Mouse (Mus musculus): ENCODE results near the gene Asb2. TPM values are rescaled to one million over a fixed set of nuclear protein-coding genes. Genes with fewer than 3 reads are reported as not detected.

Asb2 gene
- polyA plus RNA-seq (2015; fragmentation: Nextera tagmentation; extraction: Ambion mirVana), result 1.3 and 1.8 TPM in 2 replicates

DNA sequence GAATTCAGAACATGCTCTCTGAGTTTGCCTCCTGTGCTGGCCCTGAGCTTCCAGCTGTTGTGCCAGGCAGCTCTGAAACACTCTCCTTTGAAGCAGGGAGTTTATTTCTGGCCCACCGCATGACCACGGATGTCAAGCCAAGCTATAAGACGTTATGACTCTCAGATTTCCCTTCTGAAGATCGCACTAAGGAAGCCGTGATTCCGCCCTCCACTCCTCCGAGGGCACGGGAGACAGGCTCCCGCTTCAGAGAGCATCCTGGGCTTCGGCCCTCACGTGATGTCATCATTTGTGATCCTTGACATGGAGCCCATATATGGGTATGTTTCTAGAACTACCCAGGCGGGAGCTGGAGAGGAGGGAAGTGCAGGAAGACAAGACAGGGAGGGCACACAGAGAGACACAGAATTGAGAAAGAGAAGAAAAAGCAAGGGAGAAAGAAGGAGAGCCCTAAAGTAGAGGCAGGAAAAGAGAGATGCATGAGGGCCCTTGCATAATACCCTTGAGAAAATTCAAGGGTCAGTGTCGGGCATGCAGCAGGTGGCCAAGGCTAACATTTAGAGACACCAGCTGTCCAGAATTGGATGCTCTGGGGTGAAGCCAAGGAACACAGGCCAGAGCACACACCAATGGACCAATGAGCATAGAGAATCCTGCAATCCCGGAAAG lies at the start of gene Asb2:
Asb2 (minus strand) TSS at position 256 of the 669 bp plus-strand sequence.
- H3K4me3 ChIP-seq (replicated peaks; ENCODE audit: low read depth, low read length), result no peak within 1 kb of the TSS
- 39% methylated on average over 14 of the region's 14 CpGs for WGBS
- no peak within 1 kb of the TSS for H3K9ac ChIP-seq (ENCODE audit: low read depth, low read length)
- H3K4me1 ChIP-seq (replicated peaks; ENCODE audit: insufficient read depth, low read length), result no peaks in the 10 kb centered on the region
- no peak within 1 kb of the TSS for H3K27ac ChIP-seq
- ATAC-seq (replicated peaks; ENCODE audit: low FRiP score, low read depth) (no peak), DNase-seq (ENCODE audit: low spot score) (peak; percentile 35)
- H3K36me3 ChIP-seq (ENCODE audit: insufficient read depth, low read length), result no peaks in the 10 kb centered on the region
- no peak for TF ChIP-seq CTCF (IDR thresholded peaks at IDR 0.05; ENCODE audit: low read depth)
- H3K9me3 ChIP-seq (replicated peaks; ENCODE audit: low read length), result no peaks in the 10 kb centered on the region
- H3K27me3 ChIP-seq (ENCODE audit: insufficient read depth, low read length), result no peaks in the 10 kb centered on the region
- no peak within 1 kb of the TSS for H3K4me2 ChIP-seq (ENCODE audit: low read length)

DNA sequence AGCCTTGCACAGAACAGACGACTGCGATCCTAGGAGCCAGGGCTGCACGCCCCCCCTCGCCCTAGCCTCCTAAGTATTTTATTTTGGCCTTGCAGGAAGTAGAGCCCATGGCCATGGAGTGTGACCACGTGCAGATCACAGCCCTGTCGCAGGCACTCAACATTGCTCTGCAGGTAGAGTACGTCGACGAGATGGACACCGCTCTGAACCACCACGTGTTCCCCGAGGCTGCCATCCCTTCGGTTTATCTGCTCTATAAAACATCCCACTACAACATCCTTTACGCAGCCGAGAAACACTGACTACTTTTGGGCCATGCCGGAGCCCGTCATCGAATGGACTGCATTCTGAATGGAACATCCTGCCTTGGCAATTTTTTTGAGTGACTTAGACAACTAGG lies 48.3 kb upstream of the Asb2 start:
- WGBS, result 82% methylated on average over 18 of the region's 18 CpGs
- TF ChIP-seq CTCF (IDR thresholded peaks at IDR 0.05; ENCODE audit: low read depth), result no peak

DNA sequence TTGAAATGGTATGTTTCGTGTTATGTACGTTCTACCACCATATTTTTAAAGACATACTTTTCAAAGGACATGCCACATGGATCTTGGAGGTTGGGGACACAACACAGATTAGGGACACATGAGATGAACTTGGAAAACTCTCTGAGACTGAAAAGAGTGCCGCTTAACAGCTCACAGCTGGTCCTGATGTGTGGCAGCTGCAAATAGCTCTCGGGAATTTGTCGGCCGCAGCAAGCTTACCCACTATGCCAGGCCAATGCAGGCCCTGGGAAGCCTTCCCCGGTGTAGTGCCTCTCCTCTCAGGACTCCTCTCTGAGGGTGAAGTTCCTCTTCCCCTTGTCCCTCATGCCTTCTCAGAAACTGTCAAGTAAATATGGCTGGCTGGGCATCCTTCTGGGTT lies 41.0 kb upstream of the Asb2 start:
- H3K4me3 ChIP-seq (replicated peaks; ENCODE audit: low read depth, low read length), result no peak overlapping the region
- no peaks in the 10 kb centered on the region for H3K4me1 ChIP-seq (replicated peaks; ENCODE audit: insufficient read depth, low read length)
- no peak overlapping the region for H3K4me2 ChIP-seq (ENCODE audit: low read length)
- H3K27ac ChIP-seq, result no peak overlapping the region
- H3K36me3 ChIP-seq (ENCODE audit: insufficient read depth, low read length), result no peaks in the 10 kb centered on the region
- no peak for TF ChIP-seq CTCF (IDR thresholded peaks at IDR 0.05; ENCODE audit: low read depth)
- no peaks in the 10 kb centered on the region for H3K9me3 ChIP-seq (replicated peaks; ENCODE audit: low read length)
- H3K9ac ChIP-seq (ENCODE audit: low read depth, low read length), result no peak overlapping the region
- DNase-seq (ENCODE audit: low spot score) (no peak), ATAC-seq (replicated peaks; ENCODE audit: low FRiP score, low read depth) (no peak)
- H3K27me3 ChIP-seq (ENCODE audit: insufficient read depth, low read length), result no peaks in the 10 kb centered on the region
- WGBS, result 70% methylated on average over 7 of the region's 7 CpGs

More for the DNA sequence above, 48.3 kb upstream of the Asb2 start:
- no peaks in the 10 kb centered on the region for H3K27me3 ChIP-seq (ENCODE audit: insufficient read depth, low read length)
- DNase-seq (ENCODE audit: low spot score) (no peak), ATAC-seq (replicated peaks; ENCODE audit: low FRiP score, low read depth) (no peak)
- no peaks in the 10 kb centered on the region for H3K9me3 ChIP-seq (replicated peaks; ENCODE audit: low read length)
- no peak overlapping the region for H3K4me2 ChIP-seq (ENCODE audit: low read length)
- H3K36me3 ChIP-seq (ENCODE audit: insufficient read depth, low read length), result peaks cover 42% of the 10 kb centered on the region
- H3K9ac ChIP-seq (ENCODE audit: low read depth, low read length), result no peak overlapping the region
- H3K27ac ChIP-seq, result no peak overlapping the region
- no peaks in the 10 kb centered on the region for H3K4me1 ChIP-seq (replicated peaks; ENCODE audit: insufficient read depth, low read length)
- H3K4me3 ChIP-seq (replicated peaks; ENCODE audit: low read depth, low read length), result no peak overlapping the region

DNA sequence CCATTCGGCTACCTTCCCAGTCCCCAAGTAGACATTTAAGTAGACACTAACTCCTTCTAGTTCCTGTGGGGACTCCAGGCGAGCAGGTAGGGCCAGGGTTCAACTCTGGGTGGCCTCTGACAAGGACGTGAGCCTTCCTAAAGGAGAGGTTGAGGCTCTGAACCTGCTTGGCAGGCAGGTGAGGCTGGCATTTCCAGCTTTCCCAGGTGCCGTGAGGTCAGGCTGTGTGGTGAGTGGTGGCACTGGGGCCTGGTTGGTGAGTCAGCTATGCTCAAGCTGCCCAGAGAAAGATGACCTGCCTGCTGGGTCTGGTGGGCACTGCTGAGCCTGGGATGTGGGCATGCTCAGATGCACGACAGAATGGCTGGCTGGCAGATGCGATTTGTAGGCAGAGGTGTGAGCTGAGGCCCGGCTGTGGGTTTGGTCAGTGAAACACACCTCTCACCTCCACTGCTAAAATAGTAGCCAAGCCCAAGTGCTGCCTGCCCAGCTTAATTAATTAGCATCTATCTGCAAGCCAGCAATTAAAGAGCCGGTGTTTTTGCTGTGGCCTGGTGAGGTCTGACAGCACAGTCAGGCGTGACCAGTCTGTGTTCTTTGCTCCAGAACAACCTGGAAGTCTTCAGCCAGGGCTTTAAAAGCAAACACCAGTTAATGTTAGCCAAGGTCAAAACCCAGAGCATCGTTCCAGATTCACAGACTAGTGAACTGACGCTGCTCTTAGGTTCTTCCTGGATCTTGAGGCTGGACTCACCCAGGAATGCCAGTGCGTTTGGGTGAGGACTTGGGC lies 39.9 kb upstream of the Asb2 start:
- no peak overlapping the region for H3K9ac ChIP-seq (ENCODE audit: low read depth, low read length)
- no peaks in the 10 kb centered on the region for H3K27me3 ChIP-seq (ENCODE audit: insufficient read depth, low read length)
- H3K4me2 ChIP-seq (ENCODE audit: low read length), result no peak overlapping the region
- no peak for TF ChIP-seq CTCF (IDR thresholded peaks at IDR 0.05; ENCODE audit: low read depth)
- H3K4me1 ChIP-seq (replicated peaks; ENCODE audit: insufficient read depth, low read length), result no peaks in the 10 kb centered on the region
- ATAC-seq (replicated peaks; ENCODE audit: low FRiP score, low read depth) (peak; percentile 60; the same call in 1 of the 2 replicates), DNase-seq (ENCODE audit: low spot score) (peak; percentile 24)
- 38% methylated on average over 12 of the region's 12 CpGs for WGBS
- no peak overlapping the region for H3K4me3 ChIP-seq (replicated peaks; ENCODE audit: low read depth, low read length)
- H3K27ac ChIP-seq, result peak overlapping the region; percentile 50; the same call in 1 of the 2 replicates
- H3K36me3 ChIP-seq (ENCODE audit: insufficient read depth, low read length), result no peaks in the 10 kb centered on the region
- H3K9me3 ChIP-seq (replicated peaks; ENCODE audit: low read length), result no peaks in the 10 kb centered on the region

DNA sequence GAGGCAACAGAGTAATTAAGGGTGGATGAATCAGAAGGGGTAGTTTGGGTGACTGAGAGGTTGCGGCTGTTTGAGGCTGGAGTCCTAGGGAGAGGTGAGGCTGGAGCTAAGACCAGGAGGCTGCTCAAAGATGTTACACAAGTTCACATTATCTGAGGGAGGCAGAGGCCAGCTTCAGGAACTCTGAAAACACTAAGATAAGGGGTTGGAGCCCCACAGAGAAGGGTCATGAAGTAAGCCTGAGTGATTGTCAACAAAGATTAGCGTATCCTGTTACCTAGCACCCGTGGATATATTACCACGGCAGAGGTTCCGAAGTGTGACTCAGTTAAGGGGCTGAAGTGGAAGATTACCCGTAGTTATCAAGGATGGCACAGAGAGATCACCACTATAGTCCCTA lies 37.7 kb upstream of the Asb2 start:
- Histone ChIP-seq H3K36me3 (ENCODE audit: insufficient read depth, low read length) (no peaks in the 10 kb centered on the region), H3K4me3 (replicated peaks; ENCODE audit: low read depth, low read length) (no peak overlapping the region), H3K9me3 (replicated peaks; ENCODE audit: low read length) (no peaks in the 10 kb centered on the region), H3K4me1 (replicated peaks; ENCODE audit: insufficient read depth, low read length) (0 out of 2 replicates have a peak, but pooled peaks cover 5% of the 10 kb centered on the region), H3K27me3 (ENCODE audit: insufficient read depth, low read length) (no peaks in the 10 kb centered on the region), H3K4me2 (ENCODE audit: low read length) (no peak overlapping the region), H3K9ac (ENCODE audit: low read depth, low read length) (no peak overlapping the region), H3K27ac (no peak overlapping the region)
- no peak for DNase-seq (ENCODE audit: low spot score)
- TF ChIP-seq CTCF (IDR thresholded peaks at IDR 0.05; ENCODE audit: low read depth), result no peak
- 35% methylated on average over 6 of the region's 6 CpGs for WGBS
- no peak for ATAC-seq (replicated peaks; ENCODE audit: low FRiP score, low read depth)

DNA sequence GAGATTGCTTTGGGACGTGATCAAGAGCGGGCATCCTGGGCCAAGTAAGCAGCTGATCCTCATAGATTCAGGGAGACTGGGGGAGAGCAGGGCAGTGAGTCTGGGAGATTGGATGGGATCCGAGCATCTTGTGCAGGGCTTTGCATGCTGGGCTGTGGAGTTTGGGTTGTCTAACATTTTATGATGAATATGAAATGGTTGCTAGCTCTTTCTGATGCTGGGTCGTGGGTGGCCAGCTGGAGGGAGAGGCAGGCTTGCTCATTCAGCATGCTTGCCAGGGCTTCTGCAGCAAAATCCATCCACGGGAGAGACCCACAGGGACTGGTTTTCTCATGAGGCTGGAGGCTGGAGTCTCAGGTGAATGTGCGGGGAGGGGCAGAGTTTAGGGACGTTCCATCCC lies 35.3 kb upstream of the Asb2 start:
- H3K36me3 ChIP-seq (ENCODE audit: insufficient read depth, low read length), result no peaks in the 10 kb centered on the region
- DNase-seq (ENCODE audit: low spot score) (no peak), ATAC-seq (replicated peaks; ENCODE audit: low FRiP score, low read depth) (no peak)
- 0 out of 2 replicates have a peak, but pooled peaks cover 5% of the 10 kb centered on the region for H3K4me1 ChIP-seq (replicated peaks; ENCODE audit: insufficient read depth, low read length)
- no peak overlapping the region for H3K9ac ChIP-seq (ENCODE audit: low read depth, low read length)
- H3K9me3 ChIP-seq (replicated peaks; ENCODE audit: low read length), result no peaks in the 10 kb centered on the region
- H3K4me3 ChIP-seq (replicated peaks; ENCODE audit: low read depth, low read length), result no peak overlapping the region
- 88% methylated on average over 7 of the region's 7 CpGs for WGBS
- H3K27ac ChIP-seq, result no peak overlapping the region
- no peak for TF ChIP-seq CTCF (IDR thresholded peaks at IDR 0.05; ENCODE audit: low read depth)
- H3K27me3 ChIP-seq (ENCODE audit: insufficient read depth, low read length), result no peaks in the 10 kb centered on the region
- H3K4me2 ChIP-seq (ENCODE audit: low read length), result no peak overlapping the region

All from kidney, postnatal 0 days (tissue).